Mouse (Mus musculus): ENCODE data around the gene Dnah7a.
"Not testable (repeated sequence)": the region's sequence is repeated elsewhere in the genome, so short reads cannot be mapped to it uniquely, and the experiment has no call there.

The Dnah7a gene

GRCm38 (mm10) chr1:53706431-53707361 is at the start of gene Dnah7a:
Gene Dnah7a (minus strand): TSS chr1:53706784.
- DNase-seq (ENCODE audit: low read depth, low spot score), result no peak

- DNase-seq (ENCODE audit: low read depth, low spot score), result peak; percentile 53
Observed at GRCm38 (mm10) chr1:53753501-53753900, 46.9 kb upstream of the Dnah7a start.

GRCm38 (mm10) chr1:53751144-53751543 is 44.6 kb upstream of the Dnah7a start:
- DNase-seq (ENCODE audit: low read depth, low spot score), result no peak

- not testable (repeated sequence) for DNase-seq (ENCODE audit: low read depth, low spot score)
Observed at GRCm38 (mm10) chr1:53750697-53751096, 44.1 kb upstream of the Dnah7a start.

GRCm38 (mm10) chr1:53749881-53750385 is 43.3 kb upstream of the Dnah7a start:
- not testable (repeated sequence) for DNase-seq (ENCODE audit: low read depth, low spot score)

- DNase-seq (ENCODE audit: low read depth, low spot score), result no peak
Observed at GRCm38 (mm10) chr1:53748571-53748970, 42.0 kb upstream of the Dnah7a start.

GRCm38 (mm10) chr1:53746001-53746400 is 39.4 kb upstream of the Dnah7a start:
- no peak for DNase-seq (ENCODE audit: low read depth, low spot score)

- no peak for DNase-seq (ENCODE audit: low read depth, low spot score)
Observed at GRCm38 (mm10) chr1:53741742-53742458, 35.3 kb upstream of the Dnah7a start.

GRCm38 (mm10) chr1:53740777-53741336 is 34.3 kb upstream of the Dnah7a start:
- no peak for DNase-seq (ENCODE audit: low read depth, low spot score)

- not testable (repeated sequence) for DNase-seq (ENCODE audit: low read depth, low spot score)
Observed at GRCm38 (mm10) chr1:53740077-53740776, 33.6 kb upstream of the Dnah7a start.

GRCm38 (mm10) chr1:53736583-53736982 is 30.0 kb upstream of the Dnah7a start:
- DNase-seq (ENCODE audit: low read depth, low spot score), result no peak

- DNase-seq (ENCODE audit: low read depth, low spot score), result peak; percentile 75
Observed at GRCm38 (mm10) chr1:53728489-53729225, 22.1 kb upstream of the Dnah7a start.

- DNase-seq (ENCODE audit: low read depth, low spot score), result no peak
Observed at GRCm38 (mm10) chr1:53726883-53727282, 20.3 kb upstream of the Dnah7a start.

- peak; percentile 72 for DNase-seq (ENCODE audit: low read depth, low spot score)
Observed at GRCm38 (mm10) chr1:53721353-53721752, 14.8 kb upstream of the Dnah7a start.

GRCm38 (mm10) chr1:53720601-53721351 is 14.2 kb upstream of the Dnah7a start:
- peak; percentile 49 for DNase-seq (ENCODE audit: low read depth, low spot score)

- peak; percentile 46 for DNase-seq (ENCODE audit: low read depth, low spot score)
Observed at GRCm38 (mm10) chr1:53715966-53716515, 9.5 kb upstream of the Dnah7a start.

GRCm38 (mm10) chr1:53715446-53715845 is 8.9 kb upstream of the Dnah7a start:
- peak; percentile 97 for DNase-seq (ENCODE audit: low read depth, low spot score)

GRCm38 (mm10) chr1:53713383-53713782 is 6.8 kb upstream of the Dnah7a start:
- DNase-seq (ENCODE audit: low read depth, low spot score), result not testable (repeated sequence)

- DNase-seq (ENCODE audit: low read depth, low spot score), result no peak
Observed at GRCm38 (mm10) chr1:53711069-53711468, 4.5 kb upstream of the Dnah7a start.

- not testable (repeated sequence) for DNase-seq (ENCODE audit: low read depth, low spot score)
Observed at GRCm38 (mm10) chr1:53709602-53710001, 3.0 kb upstream of the Dnah7a start.

Measured in 3T3-L1 (cell line).